Mouse (Mus musculus) olfactory bulb, adult 2 months (tissue): Measurements from ENCODE around the gene Dlg2.

Experiments used
- CTCF ChIP-seq: fragments of 200-500 bp; IDR thresholded peaks from 2 replicates; pipeline ENCODE4 v1.5.1; 2012; ENCODE audit warnings: low read depth, mild to moderate bottlenecking, low read length, moderate library complexity; ENCODE audit not compliant: insufficient read depth
- POLR2A ChIP-seq: fragments of 200-500 bp; IDR thresholded peaks from 2 replicates; pipeline ENCODE4 v1.6.1; 2012; ENCODE audit warnings: mild to moderate bottlenecking, low read depth, low read length, moderate library complexity; ENCODE audit not compliant: insufficient read depth

DNA sequence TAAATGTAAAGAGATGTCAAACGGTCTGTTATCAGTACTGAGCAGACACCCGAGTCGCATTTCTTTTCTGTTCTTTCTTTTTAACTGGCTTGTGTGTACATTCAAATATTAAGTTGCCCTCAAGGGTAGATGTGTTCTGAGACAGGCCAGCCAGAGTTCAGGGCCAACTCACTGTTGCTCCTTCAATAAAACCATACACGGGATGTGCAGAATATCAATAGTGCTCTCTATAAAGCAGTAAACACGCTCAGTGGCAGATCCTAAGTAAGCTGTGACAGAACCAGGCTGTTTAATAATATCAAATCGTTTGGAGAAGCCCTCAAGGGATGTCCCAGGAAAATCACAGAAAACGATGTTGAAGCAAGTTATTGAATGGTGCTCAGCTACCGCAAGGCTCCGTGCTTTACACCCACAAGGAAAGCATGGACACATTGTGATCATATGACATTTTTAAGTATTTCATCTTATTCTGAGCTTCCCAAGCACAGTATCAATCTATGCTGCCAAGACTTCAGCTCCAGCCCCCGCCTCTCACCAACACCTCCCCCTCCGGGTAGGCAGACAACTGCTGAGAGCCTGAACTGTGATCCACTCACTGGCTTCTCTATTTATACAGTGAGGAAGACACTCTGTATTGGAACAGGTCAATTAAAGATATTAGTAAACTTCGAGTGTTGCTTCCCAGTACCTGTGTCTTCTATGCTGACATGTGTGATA is 1458.6 kb downstream of the Dlg2 start:
- TF ChIP-seq POLR2A, result no peak
- no peak for TF ChIP-seq CTCF
